Mouse (Mus musculus): Measurements from ENCODE around the gene Gcg. TPM values are rescaled to one million over a fixed set of nuclear protein-coding genes. Genes with fewer than 3 reads are reported as not detected.

Gene Gcg
- total and polyA plus RNA-seq, 3 experiments, result 0.17 TPM; not detected in 2

GRCm38 (mm10) chr2:62517790-62518189 is 34.3 kb upstream of the Gcg start:
- dilution Hi-C loops (cut with MboI; ENCODE audit: extremely low pct_ligation_motif_present, extremely low pct_unique_long_range_greater_than_20kb, low sequenced_read_pairs), result no loop called here
- no peak for DNase-seq (ENCODE audit: extremely low read depth)
- in situ Hi-C loops (cut with MboI; ENCODE audit: low pct_ligation_motif_present, low pct_unique_long_range_greater_than_20kb, low sequenced_read_pairs), result no loop called here

GRCm38 (mm10) chr2:62514477-62514876 is 31.0 kb upstream of the Gcg start:
- dilution Hi-C loops (cut with MboI; ENCODE audit: extremely low pct_ligation_motif_present, extremely low pct_unique_long_range_greater_than_20kb, low sequenced_read_pairs), result no loop called here
- Histone ChIP-seq H3K27ac (ENCODE audit: insufficient read depth, low read depth) (no peak overlapping the region), H3K4me3 (replicated peaks in 1 of 3; ENCODE audit: low read depth in 2 of 3, low read length in 2 of 3, poor library complexity in 1 of 3) (no peak overlapping the region), H3K4me2 (ENCODE audit: insufficient read depth, low read depth, poor library complexity, severe bottlenecking) (no peak overlapping the region), H3K9me3 (replicated peaks; ENCODE audit: low read length) (no peaks in the 10 kb centered on the region), H3K79me2 (replicated peaks; ENCODE audit: control insufficient read depth, extremely low read depth, insufficient read depth, poor library complexity, severe bottlenecking) (no peaks in the 10 kb centered on the region), H3K27me3 (replicated peaks) (no peaks in the 10 kb centered on the region), H3K9ac (ENCODE audit: insufficient read depth, low read depth) (no peak overlapping the region), H3K4me1 (ENCODE audit: control insufficient read depth in 1 of 2, insufficient read depth in 2 of 2) (no peaks in the 10 kb centered on the region), H3K36me3 (replicated peaks in 1 of 2; ENCODE audit: control insufficient read depth in 1 of 2, insufficient read depth in 1 of 2, low read length in 1 of 2) (no peaks in the 10 kb centered on the region)
- TF ChIP-seq SMC3 (IDR thresholded peaks at IDR 0.05; ENCODE audit: low read depth, low read length) (no peak), CTCF (conservative IDR thresholded peaks at IDR 0.05 in 1 of 2, IDR thresholded peaks at IDR 0.05 in 1 of 2; ENCODE audit: low read depth in 2 of 2, low read length in 2 of 2) (no peak), KAT2A (IDR thresholded peaks at IDR 0.05; ENCODE audit: insufficient replicate concordance, low read length) (no peak)
- no peak for DNase-seq (ENCODE audit: extremely low read depth)
- in situ Hi-C loops (cut with MboI; ENCODE audit: low pct_ligation_motif_present, low pct_unique_long_range_greater_than_20kb, low sequenced_read_pairs), result no loop called here

More at GRCm38 (mm10) chr2:62517790-62518189, 34.3 kb upstream of the Gcg start:
- H3K4me3 ChIP-seq (replicated peaks in 1 of 3; ENCODE audit: low read depth in 2 of 3, low read length in 2 of 3, poor library complexity in 1 of 3), result no peak overlapping the region
- TF ChIP-seq BHLHE40 (IDR thresholded peaks at IDR 0.05; ENCODE audit: low read depth, low read length) (no peak), MXI1 (IDR thresholded peaks at IDR 0.05; ENCODE audit: low read depth, low read length) (no peak), TCF12 (IDR thresholded peaks at IDR 0.05; ENCODE audit: low read depth, low read length) (no peak), HCFC1 (IDR thresholded peaks at IDR 0.05; ENCODE audit: low read depth, low read length) (no peak), CHD1 (IDR thresholded peaks at IDR 0.05; ENCODE audit: low read depth, low read length) (no peak), MEF2A (IDR thresholded peaks at IDR 0.05; ENCODE audit: borderline replicate concordance, low read depth, low read length) (no peak), ZKSCAN1 (IDR thresholded peaks at IDR 0.05; ENCODE audit: borderline replicate concordance, low read depth, low read length) (no peak), MAX (IDR thresholded peaks at IDR 0.05; ENCODE audit: low read length) (no peak), E2F4 (IDR thresholded peaks at IDR 0.05; ENCODE audit: insufficient replicate concordance, low read depth, low read length) (no peak), EP300 (IDR thresholded peaks at IDR 0.05; ENCODE audit: low read length) (no peak), JUND (conservative IDR thresholded peaks at IDR 0.05; ENCODE audit: low read depth, low read length) (no peak), RAD21 (IDR thresholded peaks at IDR 0.05; ENCODE audit: low read depth, low read length) (no peak), CTCF (conservative IDR thresholded peaks at IDR 0.05 in 1 of 2, IDR thresholded peaks at IDR 0.05 in 1 of 2; ENCODE audit: low read depth in 2 of 2, low read length in 2 of 2) (no peak), NRF1 (IDR thresholded peaks at IDR 0.05; ENCODE audit: low read depth, low read length) (no peak), USF2 (conservative IDR thresholded peaks at IDR 0.05; ENCODE audit: low read depth, low read length) (no peak), JUN (IDR thresholded peaks at IDR 0.05; ENCODE audit: insufficient read depth, low read depth, low read length) (no peak), MAFK (IDR thresholded peaks at IDR 0.05; ENCODE audit: insufficient replicate concordance, low read length) (no peak), SIN3A (IDR thresholded peaks at IDR 0.05; ENCODE audit: low read length) (no peak), ELF1 (IDR thresholded peaks at IDR 0.05; ENCODE audit: low read depth, low read length) (no peak)
- H3K4me1 ChIP-seq (ENCODE audit: control insufficient read depth in 1 of 2, insufficient read depth in 2 of 2), result no peaks in the 10 kb centered on the region
- H3K36me3 ChIP-seq (replicated peaks in 1 of 2; ENCODE audit: control insufficient read depth in 1 of 2, insufficient read depth in 1 of 2, low read length in 1 of 2), result no peaks in the 10 kb centered on the region
- H3K9me3 ChIP-seq (replicated peaks; ENCODE audit: low read length), result no peaks in the 10 kb centered on the region
- no peak overlapping the region for H3K4me2 ChIP-seq (ENCODE audit: insufficient read depth, low read depth, poor library complexity, severe bottlenecking)
- H3K79me2 ChIP-seq (replicated peaks; ENCODE audit: control insufficient read depth, extremely low read depth, insufficient read depth, poor library complexity, severe bottlenecking), result no peaks in the 10 kb centered on the region
- no peak overlapping the region for H3K27ac ChIP-seq (ENCODE audit: insufficient read depth, low read depth)
- no peak overlapping the region for H3K9ac ChIP-seq (ENCODE audit: insufficient read depth, low read depth)
- no peaks in the 10 kb centered on the region for H3K27me3 ChIP-seq (replicated peaks)
